In genomic region chr5:64092748-64093292, GRCm38 (mm10) we compare ENCODE assay signal across 8 mouse cellular contexts. TPM values are rescaled to one million over a fixed set of nuclear protein-coding genes. Genes with fewer than 3 reads are reported as not detected.
DNase-seq lines count a peak whose midpoint lies in the region; ATAC-seq and TF ChIP-seq lines count a peak whose summit lies in the region.

Gene Pgm2 (plus strand): TSS chr5:64092950.

- H3K9me3 ChIP-seq in hindbrain, embryonic 12.5 days (replicated peaks) = no peaks in the 10 kb centered on the region

- H3K36me3 ChIP-seq in hindbrain, embryonic 12.5 days = peaks cover under 1% of the 10 kb centered on the region; the same call in 1 of the 2 replicates

- peak; percentile 97 for ATAC-seq in Patski
- peak; percentile 98 for ATAC-seq in hindbrain, embryonic 12.5 days (ENCODE audit: low FRiP score)

- H3K27ac ChIP-seq in hindbrain, embryonic 12.5 days = peak within 1 kb of the TSS; percentile 76

- DNase-seq in Patski (ENCODE audit: low read depth, low spot score) = no peak
- DNase-seq in cerebellum, postnatal 10 days = peak; percentile 89 to 92
- DNase-seq in frontal cortex, postnatal 10 days (ENCODE audit: low spot score in 2 of 2) = peak; percentile 45 to 75
- peak; percentile 71 to 80 for DNase-seq in layer of hippocampus, postnatal 14 days (ENCODE audit: low spot score in 2 of 2)
- DNase-seq in lung, postnatal 10 days = peak; percentile 95
- peak; percentile 67 for DNase-seq in ovary, postnatal 14 days (ENCODE audit: low spot score)
- peak; percentile 55 to 69 for DNase-seq in thymus, postnatal 10 days (ENCODE audit: low spot score in 2 of 2)

- peaks cover 15% of the 10 kb centered on the region for H3K4me1 ChIP-seq in hindbrain, embryonic 12.5 days

- in situ Hi-C loops in Patski (cut with MboI; ENCODE audit: low pct_unique_long_range_greater_than_20kb) = no loop called here

- POLR2A ChIA-PET in Patski (lab: Charles Lee) = no interaction called here

- no peaks in the 10 kb centered on the region for H3K27me3 ChIP-seq in Patski
- H3K27me3 ChIP-seq in hindbrain, embryonic 12.5 days = no peaks in the 10 kb centered on the region

- peak within 1 kb of the TSS; percentile 69 for H3K4me2 ChIP-seq in hindbrain, embryonic 12.5 days (replicated peaks)

- WGBS in hindbrain, embryonic 12.5 days = under 1% methylated on average over 43 of the region's 43 CpGs

- CTCF ChIA-PET in Patski (lab: Charles Lee) = interaction anchor here (4.5 kb wide), 1 partner anchor 16 kb away, joined by 24 read pairs; no protein-coding TSS in a partner anchor

- TF ChIP-seq CTCF in Patski (IDR thresholded peaks at IDR 0.05) = no peak

- peak within 1 kb of the TSS; percentile 74 for H3K9ac ChIP-seq in hindbrain, embryonic 12.5 days

- H3K4me3 ChIP-seq in hindbrain, embryonic 12.5 days = peak within 1 kb of the TSS; percentile 64

RNA-seq across cellular contexts. Expression of gene Pgm2, which starts in this region (rescaled TPM):
- polyA plus RNA-seq in Patski (2021) = 84.2 TPM
- polyA plus RNA-seq in hindbrain, embryonic 12.5 days (2016; fragmentation: Nextera tagmentation; extraction: Ambion mirVana) = 29.4 and 31.1 TPM in 2 replicates
- 10 to 100 TPM; 10.9 to 11.0 TPM for total RNA-seq in layer of hippocampus, postnatal 14 days (2021)
